Mouse (Mus musculus) MEL (cell line): ENCODE results near the gene Ncbp1. TPM values are rescaled to one million over a fixed set of nuclear protein-coding genes. Genes with fewer than 3 reads are reported as not detected.

Experiments used
- DNase-seq: peaks from one replicate; pipeline ENCODE4 v3.0.0; 2011; ENCODE audit warnings: low read depth, low spot score
- H3K27ac ChIP-seq: 2 replicates; pipeline ENCODE4 v1.5.1; 2012; ENCODE audit warnings: low read depth, mild to moderate bottlenecking, control low read depth, low read length, moderate library complexity; ENCODE audit not compliant: control insufficient read depth
- H3K27me3 ChIP-seq, 2 experiments: fragments of 150-350 bp in 1 of 2; sonication (generic) in 1 of 2; 2 replicates each; pipeline ENCODE4 v1.6.1; 2012; ENCODE audit warnings: low read length in 2 of 2, mild to moderate bottlenecking in 2 of 2, improper control_type of control experiment in 1 of 2, moderate library complexity in 1 of 2; ENCODE audit not compliant: insufficient read depth in 2 of 2, control insufficient read depth in 1 of 2
- H3K36me3 ChIP-seq, 2 experiments: 2 replicates each; pipeline ENCODE4 v1.6.1; 2012 to 2014; ENCODE audit warnings: low read length in 2 of 2, improper control_type of control experiment in 1 of 2, inconsistent platforms in 1 of 2, mild to moderate bottlenecking in 1 of 2; ENCODE audit not compliant: insufficient read depth in 2 of 2, control insufficient read depth in 1 of 2
- H3K4me1 ChIP-seq, 2 experiments: fragments of 150-350 bp in 1 of 2; sonication (generic) in 1 of 2; 2 replicates each; pipeline ENCODE4 v1.6.1; 2012; ENCODE audit warnings: low read length in 2 of 2, improper control_type of control experiment in 1 of 2, mild to moderate bottlenecking in 1 of 2; ENCODE audit not compliant: insufficient read depth in 2 of 2, control insufficient read depth in 1 of 2
- H3K4me3 ChIP-seq, 2 experiments: fragments of 150-350 bp in 1 of 2; sonication (generic) in 1 of 2; 2 replicates each; pipeline ENCODE4 v1.5.1; 2012; ENCODE audit warnings: low read depth in 2 of 2, low read length in 2 of 2, mild to moderate bottlenecking in 2 of 2, moderate library complexity in 2 of 2, control low read depth in 1 of 2, improper control_type of control experiment in 1 of 2; ENCODE audit not compliant: control insufficient read depth in 1 of 2, insufficient read depth in 1 of 2
- H3K79me2 ChIP-seq: 2 replicates; pipeline ENCODE4 v1.6.1; 2012; ENCODE audit warnings: mild to moderate bottlenecking, low read length, moderate library complexity; ENCODE audit not compliant: control insufficient read depth, poor library complexity, insufficient read depth
- H3K9ac ChIP-seq: 2 replicates; pipeline ENCODE4 v1.6.1; 2012; ENCODE audit warnings: low read depth, mild to moderate bottlenecking, control low read depth, low read length, moderate library complexity; ENCODE audit not compliant: control insufficient read depth, poor library complexity, severe bottlenecking
- H3K9me3 ChIP-seq: fragments of 150-350 bp; sonication (generic); replicated peaks from 2 replicates; pipeline ENCODE4 v1.6.1; 2012; ENCODE audit warnings: mild to moderate bottlenecking, low read length, improper control_type of control experiment, moderate library complexity; ENCODE audit not compliant: insufficient read depth
- CHD1 ChIP-seq: IDR thresholded peaks from 2 replicates; pipeline ENCODE4 v1.6.1; 2012; ENCODE audit warnings: low read depth, mild to moderate bottlenecking, inconsistent platforms, low read length, improper control_type of control experiment
- CHD2 ChIP-seq: IDR thresholded peaks from 2 replicates; pipeline ENCODE4 v1.6.1; 2011; ENCODE audit warnings: low read length, improper control_type of control experiment
- CTCF ChIP-seq, 3 experiments: IDR thresholded peaks in 2 of 3; conservative IDR thresholded peaks in 1 of 3; 2 replicates each; pipeline ENCODE4 v1.5.1; 2011 to 2012; ENCODE audit warnings: low read length in 3 of 3, low read depth in 2 of 3, mild to moderate bottlenecking in 2 of 3, improper control_type of control experiment in 1 of 3, inconsistent platforms in 1 of 3, mixed read lengths in 1 of 3, moderate library complexity in 1 of 3; ENCODE audit not compliant: control insufficient read depth in 1 of 3, insufficient read depth in 1 of 3, poor library complexity in 1 of 3, severe bottlenecking in 1 of 3
- ELF1 ChIP-seq: IDR thresholded peaks from 2 replicates; pipeline ENCODE4 v1.6.1; 2014; ENCODE audit warnings: low read depth, mild to moderate bottlenecking, inconsistent platforms, low read length, improper control_type of control experiment, moderate library complexity
- EP300 ChIP-seq, 2 experiments: IDR thresholded peaks; 2 replicates each; pipeline ENCODE4 v1.6.1; 2011; ENCODE audit warnings: improper control_type of control experiment in 2 of 2, low read length in 2 of 2, low read depth in 1 of 2, mild to moderate bottlenecking in 1 of 2
- ETS1 ChIP-seq: IDR thresholded peaks from 2 replicates; pipeline ENCODE4 v1.6.1; 2012; ENCODE audit warnings: low read depth, mild to moderate bottlenecking, inconsistent platforms, low read length, improper control_type of control experiment, moderate library complexity
- GABPA ChIP-seq: IDR thresholded peaks from 2 replicates; pipeline ENCODE4 v1.6.1; 2012; ENCODE audit warnings: low read depth, mild to moderate bottlenecking, inconsistent platforms, low read length, improper control_type of control experiment, moderate library complexity
- JUND ChIP-seq: IDR thresholded peaks from 2 replicates; pipeline ENCODE4 v1.6.1; 2011; ENCODE audit warnings: low read depth, mild to moderate bottlenecking, improper control_type of control experiment, low read length
- MAFK ChIP-seq: IDR thresholded peaks from 2 replicates; pipeline ENCODE4 v1.6.1; 2011; ENCODE audit warnings: low read depth, mild to moderate bottlenecking, low read length, improper control_type of control experiment, borderline replicate concordance
- MAX ChIP-seq: IDR thresholded peaks from 2 replicates; pipeline ENCODE4 v1.6.1; 2011; ENCODE audit warnings: low read length, improper control_type of control experiment
- MEF2A ChIP-seq: IDR thresholded peaks from 2 replicates; pipeline ENCODE4 v1.6.1; 2014; ENCODE audit warnings: low read depth, mild to moderate bottlenecking, inconsistent platforms, low read length, improper control_type of control experiment; ENCODE audit not compliant: poor library complexity, insufficient replicate concordance, severe bottlenecking; ENCODE audit errors: extremely low read depth
- MXI1 ChIP-seq: IDR thresholded peaks from 2 replicates; pipeline ENCODE4 v1.6.1; 2011; ENCODE audit warnings: mild to moderate bottlenecking, low read depth, low read length, improper control_type of control experiment
- MYB ChIP-seq: IDR thresholded peaks from 2 replicates; pipeline ENCODE4 v1.6.1; 2011; ENCODE audit warnings: mild to moderate bottlenecking, low read depth, low read length, improper control_type of control experiment
- MYC ChIP-seq: IDR thresholded peaks from 2 replicates; pipeline ENCODE4 v1.6.1; 2011; ENCODE audit warnings: low read depth, mild to moderate bottlenecking, low read length, improper control_type of control experiment, moderate library complexity
- NELFE ChIP-seq: IDR thresholded peaks from 2 replicates; pipeline ENCODE4 v1.6.1; 2011; ENCODE audit warnings: low read depth, low read length, improper control_type of control experiment
- POLR2A ChIP-seq, 2 experiments: IDR thresholded peaks; 2 replicates each; pipeline ENCODE4 v1.6.1; 2011 to 2012; ENCODE audit warnings: low read length in 2 of 2, mild to moderate bottlenecking in 2 of 2, control low read depth in 1 of 2, improper control_type of control experiment in 1 of 2, low read depth in 1 of 2, moderate library complexity in 1 of 2; ENCODE audit not compliant: control insufficient read depth in 1 of 2, insufficient read depth in 1 of 2, poor library complexity in 1 of 2
- RCOR1 ChIP-seq: IDR thresholded peaks from 2 replicates; pipeline ENCODE4 v1.6.1; 2012; ENCODE audit warnings: low read depth, mild to moderate bottlenecking, inconsistent platforms, low read length, improper control_type of control experiment
- SIN3A ChIP-seq: IDR thresholded peaks from 2 replicates; pipeline ENCODE4 v1.6.1; 2012; ENCODE audit warnings: low read length, improper control_type of control experiment, inconsistent platforms
- TAL1 ChIP-seq: IDR thresholded peaks from 2 replicates; pipeline ENCODE4 v1.6.1; 2012; ENCODE audit warnings: mild to moderate bottlenecking, inconsistent platforms, low read length, moderate library complexity, mixed read lengths
- USF2 ChIP-seq, 2 experiments: IDR thresholded peaks; 2 replicates each; pipeline ENCODE4 v1.6.1; 2011 to 2012; ENCODE audit warnings: improper control_type of control experiment in 2 of 2, low read length in 2 of 2, borderline replicate concordance in 1 of 2, inconsistent platforms in 1 of 2, low read depth in 1 of 2, mild to moderate bottlenecking in 1 of 2; ENCODE audit not compliant: insufficient read depth in 1 of 2
- ZC3H11A ChIP-seq: IDR thresholded peaks from 2 replicates; pipeline ENCODE4 v1.6.1; 2012; ENCODE audit warnings: low read depth, mild to moderate bottlenecking, inconsistent platforms, low read length, improper control_type of control experiment
- ZKSCAN1 ChIP-seq: IDR thresholded peaks from 2 replicates; pipeline ENCODE4 v1.6.1; 2012; ENCODE audit warnings: low read depth, mild to moderate bottlenecking, inconsistent platforms, low read length, improper control_type of control experiment, moderate library complexity
- ZNF384 ChIP-seq: IDR thresholded peaks from 2 replicates; pipeline ENCODE4 v1.6.1; 2012; ENCODE audit warnings: low read depth, mild to moderate bottlenecking, inconsistent platforms, low read length, improper control_type of control experiment
- polyA plus RNA-seq, 2 experiments: library from polyadenylated mRNA; stranded (reverse) in 1 of 2; unstranded in 1 of 2; fragments of >175 nt in 1 of 2; fragments of >200 nt in 1 of 2; gene quantifications; 2 replicates each; pipeline versions ENCODE4 v1.2.1 to v1.2.4; 2012; ENCODE audit warnings: low replicate concordance in 2 of 2, low read depth in 1 of 2; ENCODE audit not compliant: insufficient read length in 2 of 2, insufficient read depth in 1 of 2, missing spikeins in 1 of 2
- total RNA-seq: library from RNA; depleted of rRNA; stranded (reverse); fragments of 300-350 nt; gene quantifications from 2 replicates; pipeline ENCODE4 v1.2.3, GENCODE M21; 2012

Gene Ncbp1
- total and polyA plus RNA-seq, 3 experiments, result 86.6 to 106 TPM; not detected in 1

DNA sequence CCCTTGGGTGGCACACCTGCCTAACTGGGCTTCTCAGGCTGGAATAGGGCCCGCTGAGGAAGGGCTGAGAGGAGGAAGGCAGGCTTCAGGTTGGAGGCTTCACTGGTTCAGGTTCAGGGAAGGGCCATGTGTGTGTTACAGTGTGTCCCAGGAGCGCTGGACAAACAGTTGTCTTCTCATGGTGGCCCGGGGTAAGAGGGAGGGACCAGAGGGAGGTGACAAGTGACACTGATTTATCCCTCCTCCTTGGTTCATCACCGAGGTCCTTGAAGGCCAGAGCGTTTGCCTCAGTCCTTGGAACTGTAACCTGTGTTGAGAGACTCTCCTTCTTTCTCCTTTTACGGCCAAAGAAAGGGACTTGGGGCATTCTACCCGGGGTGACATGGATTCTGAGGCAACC lies 37.9 kb upstream of the Ncbp1 start:
- Histone ChIP-seq H3K27ac (no peak overlapping the region), H3K4me3 (no peak overlapping the region), H3K9me3 (no peaks in the 10 kb centered on the region), H3K79me2 (no peaks in the 10 kb centered on the region), H3K27me3 (no peaks in the 10 kb centered on the region), H3K36me3 (no peaks in the 10 kb centered on the region), H3K9ac (no peak overlapping the region), H3K4me1 (peaks cover 0 to 7% of the 10 kb centered on the region in 2 experiments; a peak in 2 of 4 replicates)
- TF ChIP-seq RCOR1 (no peak), ZNF384 (no peak), EP300 (IDR thresholded peaks at IDR 0.05; ENCODE audit: low read depth in 1 of 2, low read length in 2 of 2) (no peak), TAL1 (no peak), CTCF (IDR thresholded peaks at IDR 0.05 in 2 of 3, conservative IDR thresholded peaks at IDR 0.05 in 1 of 3; ENCODE audit: control insufficient read depth in 1 of 3, insufficient read depth in 1 of 3, low read depth in 2 of 3, low read length in 3 of 3, poor library complexity in 1 of 3, severe bottlenecking in 1 of 3) (no peak), ZKSCAN1 (no peak), MAFK (no peak), MYB (no peak), MYC (no peak), GABPA (no peak)
- no peak for DNase-seq

GRCm38 (mm10) chr4:46101211-46101711 lies 37.2 kb upstream of the Ncbp1 start:
- Histone ChIP-seq H3K9me3 (no peaks in the 10 kb centered on the region), H3K27ac (no peak overlapping the region), H3K36me3 (no peaks in the 10 kb centered on the region), H3K4me3 (no peak overlapping the region), H3K4me1 (peaks cover 0 to 7% of the 10 kb centered on the region in 2 experiments; a peak in 2 of 4 replicates), H3K79me2 (no peaks in the 10 kb centered on the region), H3K27me3 (no peaks in the 10 kb centered on the region), H3K9ac (no peak overlapping the region)
- DNase-seq, result no peak
- TF ChIP-seq MEF2A (no peak), SIN3A (no peak), MAX (no peak)

DNA sequence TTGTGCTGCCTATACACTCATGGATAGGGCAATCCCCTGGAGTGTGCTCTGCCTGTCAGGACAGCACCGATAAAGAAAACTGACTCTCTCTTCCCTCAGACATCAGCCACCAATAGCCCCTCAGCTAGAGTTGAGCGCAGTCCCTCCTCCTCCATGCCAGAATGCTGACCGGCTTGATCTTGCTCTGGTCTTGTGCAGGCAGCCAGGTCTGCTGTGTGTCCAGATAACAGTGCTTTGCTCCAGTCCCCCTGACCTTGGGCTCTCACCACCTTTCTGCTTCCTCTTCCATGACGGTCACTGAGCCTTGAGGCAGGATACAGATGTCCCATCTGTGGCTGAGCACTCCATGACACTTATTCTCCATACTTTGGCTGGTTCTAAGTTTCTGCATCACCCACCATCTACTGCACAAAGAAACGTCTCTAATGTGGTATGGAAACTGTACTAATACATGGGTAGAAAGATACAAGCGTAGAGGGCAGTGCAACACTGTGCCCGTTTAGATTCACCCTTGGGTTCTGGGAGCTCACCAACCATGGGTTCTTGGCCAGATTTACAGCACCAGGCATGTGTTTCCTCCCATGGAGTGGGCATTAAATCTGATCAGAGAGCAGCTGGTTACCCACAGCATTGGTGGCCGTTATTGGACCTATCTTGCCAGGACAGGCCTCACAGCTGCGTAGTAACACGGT lies 36.2 kb upstream of the Ncbp1 start:
- Histone ChIP-seq H3K79me2 (no peaks in the 10 kb centered on the region), H3K9ac (no peak overlapping the region), H3K27ac (no peak overlapping the region), H3K27me3 (no peaks in the 10 kb centered on the region), H3K4me3 (no peak overlapping the region), H3K36me3 (no peaks in the 10 kb centered on the region), H3K4me1 (peaks cover 0 to 7% of the 10 kb centered on the region in 2 experiments; a peak in 2 of 4 replicates), H3K9me3 (no peaks in the 10 kb centered on the region)
- TF ChIP-seq TAL1 (no peak), ELF1 (no peak), JUND (no peak), ZC3H11A (no peak), ZNF384 (no peak), CHD2 (no peak), CHD1 (no peak), ZKSCAN1 (no peak), ETS1 (no peak), MXI1 (no peak), USF2 (IDR thresholded peaks at IDR 0.05; ENCODE audit: borderline replicate concordance in 1 of 2, insufficient read depth in 1 of 2, low read depth in 1 of 2, low read length in 2 of 2) (no peak), MAFK (no peak), CTCF (IDR thresholded peaks at IDR 0.05 in 2 of 3, conservative IDR thresholded peaks at IDR 0.05 in 1 of 3; ENCODE audit: control insufficient read depth in 1 of 3, insufficient read depth in 1 of 3, low read depth in 2 of 3, low read length in 3 of 3, poor library complexity in 1 of 3, severe bottlenecking in 1 of 3) (no peak), MAX (no peak), GABPA (no peak), EP300 (IDR thresholded peaks at IDR 0.05; ENCODE audit: low read depth in 1 of 2, low read length in 2 of 2) (no peak), POLR2A (IDR thresholded peaks at IDR 0.05; ENCODE audit: control insufficient read depth in 1 of 2, insufficient read depth in 1 of 2, low read depth in 1 of 2, low read length in 2 of 2, poor library complexity in 1 of 2) (no peak), NELFE (no peak)
- no peak for DNase-seq
